Mouse (Mus musculus): Measurements from ENCODE around the gene Cltb.

Gene Cltb

DNA sequence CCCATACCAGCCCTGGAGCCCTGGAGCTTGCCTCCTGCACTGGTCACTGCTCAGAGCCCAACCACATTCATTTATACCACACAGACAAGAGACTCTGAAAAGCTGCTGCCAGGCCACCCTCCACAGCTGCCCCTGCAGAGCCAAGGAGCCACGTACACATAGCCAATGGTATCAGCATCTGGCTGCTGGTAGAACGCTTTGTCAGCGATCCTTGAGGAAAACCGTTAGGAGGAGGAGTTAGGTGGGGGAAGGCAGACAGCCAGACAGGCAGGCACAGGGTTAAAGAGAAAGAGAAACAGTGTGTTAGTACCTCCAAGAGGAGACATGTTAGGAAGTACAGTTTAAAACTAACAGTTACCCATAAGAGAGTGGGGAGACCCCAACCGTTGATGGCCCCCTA lies 14.3 kb downstream of the Cltb start:
- in situ Hi-C loops (cut with MboI; ENCODE audit: low sequenced_read_pairs), result no loop called here

DNA sequence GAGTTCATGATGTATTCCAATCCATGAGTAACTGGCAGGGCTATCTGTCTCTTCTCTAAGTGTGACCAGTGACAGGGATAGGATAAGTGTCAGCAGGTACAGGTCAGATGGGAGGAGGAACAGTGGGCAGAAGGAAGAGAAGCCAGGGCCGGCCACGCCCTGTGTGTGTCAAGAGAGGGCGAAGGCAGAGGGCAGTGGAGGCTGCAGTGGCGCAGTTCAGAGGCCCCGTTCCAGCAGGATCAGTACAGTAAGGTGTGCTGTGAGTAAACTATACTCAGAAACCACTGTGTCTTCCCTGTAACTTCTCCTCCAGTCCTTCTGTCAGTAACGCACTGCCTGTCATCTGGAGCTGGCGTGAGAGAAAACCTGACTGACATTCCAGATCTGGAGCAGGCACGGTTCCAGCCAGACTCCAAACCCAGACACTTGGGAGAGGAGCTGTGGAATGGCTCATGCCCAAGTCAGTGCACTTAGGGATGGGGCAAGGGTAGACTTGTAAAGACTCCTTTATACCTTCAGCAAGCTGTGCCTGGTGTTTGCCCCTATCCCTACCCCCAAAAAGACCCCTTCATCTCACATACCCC lies 14.9 kb downstream of the Cltb start:
- in situ Hi-C loops (cut with MboI; ENCODE audit: low sequenced_read_pairs), result no loop called here

DNA sequence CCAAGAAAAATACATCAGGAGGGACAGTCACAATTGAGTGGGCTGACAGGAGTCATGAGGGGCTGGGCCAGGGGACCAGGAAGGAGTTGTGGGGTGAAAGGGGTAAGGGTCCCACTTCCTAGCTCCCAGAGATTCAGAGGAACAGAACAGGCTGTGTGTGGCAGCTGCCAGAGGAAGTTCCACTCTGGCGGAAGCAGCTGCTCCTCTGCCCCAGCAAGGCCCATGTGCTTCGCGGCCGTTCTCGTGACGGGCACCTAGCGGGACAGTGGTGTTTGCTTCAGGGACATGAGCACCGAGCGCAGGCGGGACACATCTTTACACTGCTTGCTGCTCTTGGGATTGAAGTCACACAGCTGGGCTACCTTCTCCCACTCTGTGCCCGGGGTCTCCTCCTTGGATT lies 17.5 kb downstream of the Cltb start:
- in situ Hi-C loops (cut with MboI; ENCODE audit: low sequenced_read_pairs), result no loop called here

- in situ Hi-C loops (cut with MboI; ENCODE audit: low sequenced_read_pairs), result no loop called here
Measured at GRCm38 (mm10) chr13:54591776-54592356, 19.3 kb downstream of the Cltb start.

DNA sequence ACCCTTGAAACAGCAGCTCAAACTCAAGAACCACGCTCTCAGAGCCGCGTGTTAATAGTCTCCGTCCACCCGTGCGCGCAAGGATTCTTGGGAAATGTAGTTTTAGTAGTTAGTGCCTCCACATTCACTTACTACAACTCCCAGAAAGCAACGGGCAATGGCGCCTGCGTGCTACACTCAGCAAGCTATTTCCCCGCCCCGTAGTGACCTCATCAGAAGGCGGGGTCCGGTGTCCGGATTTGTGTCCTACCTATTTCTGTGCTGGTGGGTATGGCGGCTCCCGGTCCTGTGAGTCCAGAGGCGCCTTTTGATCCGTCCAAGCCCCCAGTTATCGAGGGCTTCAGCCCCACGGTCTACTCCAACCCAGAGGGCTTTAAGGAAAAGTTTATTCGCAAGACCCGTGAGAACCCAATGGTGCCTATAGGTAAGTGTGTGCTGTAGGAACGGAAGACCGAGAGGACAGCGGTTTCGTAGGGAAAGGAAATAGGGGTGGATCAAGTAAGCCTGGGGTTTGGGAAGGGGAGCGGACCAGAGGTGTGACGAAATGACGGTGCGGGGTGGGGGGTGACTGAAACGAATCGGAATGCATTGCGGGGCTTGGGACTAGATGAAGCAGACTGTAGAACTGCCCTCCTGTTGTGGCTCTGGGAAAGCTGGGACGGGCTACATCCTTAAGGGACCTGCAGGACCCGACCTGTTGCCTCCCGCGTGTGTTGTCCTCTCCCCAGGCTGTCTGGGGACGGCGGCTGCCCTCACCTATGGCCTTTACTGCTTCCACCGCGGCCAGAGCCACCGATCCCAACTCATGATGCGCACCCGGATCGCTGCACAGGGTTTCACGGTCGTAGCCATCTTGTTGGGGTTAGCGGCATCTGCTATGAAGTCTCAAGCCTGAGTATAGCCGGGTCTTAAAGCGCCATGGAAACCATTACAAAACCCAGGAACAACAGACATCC lies 20.9 kb downstream of the Cltb start, which contains the start of the genes Nop16 and Higd2a:
TSS of gene Nop16 (minus strand) at position 95 of the 956 bp plus-strand sequence.
TSS of gene Higd2a (plus strand) at position 212 of the 956 bp plus-strand sequence.
- in situ Hi-C loops (cut with MboI; ENCODE audit: low sequenced_read_pairs), result no loop called here

GRCm38 (mm10) chr13:54589414-54589995 lies 21.6 kb downstream of the Cltb start:
- in situ Hi-C loops (cut with MboI; ENCODE audit: low sequenced_read_pairs), result no loop called here

DNA sequence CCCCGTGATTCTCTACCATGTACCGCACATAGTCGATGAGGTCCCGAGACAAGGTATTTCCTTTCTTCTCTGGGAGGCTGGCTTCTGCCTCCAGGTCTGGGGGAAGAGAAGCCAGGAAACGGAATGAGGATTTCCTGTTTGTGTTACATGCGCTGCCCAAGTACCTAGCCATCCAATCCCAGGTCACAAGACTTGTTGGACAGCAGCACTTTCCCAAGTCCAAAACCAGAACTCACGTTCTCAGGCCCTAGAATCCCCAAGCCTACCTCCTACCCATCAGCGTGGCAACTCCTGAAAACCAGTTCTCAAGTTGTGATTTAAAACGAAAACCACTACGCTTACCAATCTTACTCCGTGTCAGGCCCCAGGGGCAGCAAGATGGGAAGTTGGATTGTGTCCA lies 25.3 kb downstream of the Cltb start:
- in situ Hi-C loops (cut with MboI; ENCODE audit: low sequenced_read_pairs), result no loop called here

- in situ Hi-C loops (cut with MboI; ENCODE audit: low sequenced_read_pairs), result no loop called here
Measured at GRCm38 (mm10) chr13:54582860-54583259, 28.3 kb downstream of the Cltb start.

DNA sequence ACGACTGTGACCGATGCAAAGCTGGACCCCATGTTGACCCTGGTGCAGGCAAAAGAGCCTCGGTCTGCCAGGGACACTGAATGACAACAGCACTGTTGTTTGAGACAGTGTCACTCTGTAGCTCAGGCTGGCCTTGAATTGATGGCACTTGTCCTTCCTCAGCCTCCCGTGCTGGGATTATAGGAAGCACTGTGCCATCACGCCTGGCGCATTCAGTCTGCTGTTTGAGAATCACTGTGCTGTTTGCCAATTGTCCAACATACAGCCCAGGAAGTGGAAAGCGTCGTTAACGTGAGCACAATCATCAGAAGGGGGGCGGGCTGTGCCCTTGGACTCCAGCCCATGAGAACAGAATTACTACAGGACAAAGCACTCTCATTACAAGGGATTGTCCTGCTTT lies 29.0 kb downstream of the Cltb start:
- in situ Hi-C loops (cut with MboI; ENCODE audit: low sequenced_read_pairs), result no loop called here

DNA sequence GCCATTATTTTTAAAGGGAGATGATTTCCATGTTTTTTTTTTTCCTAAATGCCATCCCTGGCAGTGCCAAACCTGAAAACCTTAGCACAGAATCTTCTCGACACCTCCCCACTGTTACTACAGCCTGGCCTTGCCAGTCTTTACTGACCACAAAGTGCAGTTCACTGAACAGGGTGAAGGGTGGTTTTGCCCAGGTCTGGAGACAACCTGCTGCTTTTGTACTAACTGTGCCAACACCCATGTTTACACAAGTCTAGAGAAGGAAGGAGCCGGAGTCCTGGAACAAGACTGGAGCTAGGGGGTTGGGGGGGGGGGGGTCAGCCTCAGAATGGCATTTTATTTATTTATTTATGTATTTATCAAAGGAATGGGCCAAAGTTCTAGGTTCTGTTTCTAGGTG lies 29.8 kb downstream of the Cltb start:
- in situ Hi-C loops (cut with MboI; ENCODE audit: low sequenced_read_pairs), result no loop called here

DNA sequence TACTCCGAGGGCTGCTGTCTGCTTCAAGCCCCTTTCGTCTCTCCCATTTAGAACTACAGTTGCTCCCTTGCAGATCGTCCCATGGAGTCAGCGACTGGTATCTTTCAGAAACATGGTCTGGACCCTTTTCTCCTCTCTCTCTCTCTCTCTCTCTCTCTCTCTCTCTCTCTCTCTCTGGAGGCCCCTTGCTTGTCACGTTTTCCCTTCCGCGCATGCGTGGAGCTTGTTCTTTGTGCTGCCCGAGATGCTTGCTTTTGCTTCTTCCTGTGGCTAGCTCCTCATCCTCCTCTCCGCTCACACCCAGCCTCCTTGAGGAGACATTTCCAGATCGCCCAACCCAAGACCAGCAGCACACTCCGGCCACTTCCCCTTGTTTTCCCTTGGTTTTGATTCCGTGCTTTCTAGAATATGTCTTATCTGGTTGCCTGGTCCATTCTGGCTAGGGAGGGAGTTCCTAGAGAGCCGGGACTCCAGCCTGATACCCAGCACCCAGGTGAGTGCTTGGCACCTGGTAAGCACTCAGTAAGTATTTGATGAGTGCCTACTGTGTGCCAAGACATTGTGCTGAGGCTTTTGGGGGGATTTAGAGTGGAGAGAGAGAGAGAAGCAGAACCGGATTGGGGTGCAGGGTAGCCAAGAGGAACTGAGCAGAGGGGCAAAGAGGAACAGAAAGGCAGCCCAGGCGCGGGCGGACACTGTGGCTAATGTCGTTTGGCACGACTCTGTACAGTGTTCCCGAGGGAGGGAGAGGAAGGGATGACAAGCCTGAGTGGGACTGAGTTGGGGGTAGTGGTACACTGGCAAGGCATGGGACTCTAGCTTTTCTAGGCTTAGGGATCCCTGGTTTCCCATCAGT lies 33.3 kb downstream of the Cltb start:
- in situ Hi-C loops (cut with MboI; ENCODE audit: low sequenced_read_pairs), result no loop called here

DNA sequence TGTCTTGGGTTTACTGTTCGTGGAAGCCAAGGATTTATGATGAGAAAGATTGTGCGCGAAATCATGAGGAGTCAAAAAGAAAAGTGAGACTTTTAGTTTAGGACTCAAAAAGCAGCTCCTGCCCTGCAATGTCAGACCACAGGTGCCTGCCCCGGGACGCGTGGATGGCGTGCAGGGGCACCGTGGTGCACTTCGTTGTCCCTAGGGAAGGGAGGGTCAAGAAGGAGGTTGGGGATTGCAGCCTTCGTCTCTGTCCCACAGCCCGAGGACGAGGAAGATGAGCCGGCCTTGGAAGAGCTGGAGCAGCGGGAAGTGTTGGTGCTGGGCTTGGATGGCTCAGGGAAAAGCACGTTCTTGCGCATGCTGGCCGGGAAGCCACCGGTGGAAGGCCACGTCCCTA lies 35.7 kb downstream of the Cltb start:
- in situ Hi-C loops (cut with MboI; ENCODE audit: low sequenced_read_pairs), result no loop called here

GRCm38 (mm10) chr13:54574854-54575481 lies 36.2 kb downstream of the Cltb start, which contains the start of gene Arl10:
TSS of gene Arl10 (plus strand) at chr13:54575015.
- in situ Hi-C loops (cut with MboI; ENCODE audit: low sequenced_read_pairs), result no loop called here

- in situ Hi-C loops (cut with MboI; ENCODE audit: low sequenced_read_pairs), result no loop called here
Measured at GRCm38 (mm10) chr13:54572621-54573020, 38.5 kb downstream of the Cltb start.

- in situ Hi-C loops (cut with MboI; ENCODE audit: low sequenced_read_pairs), result no loop called here
Measured at GRCm38 (mm10) chr13:54571637-54572036, 39.5 kb downstream of the Cltb start.

DNA sequence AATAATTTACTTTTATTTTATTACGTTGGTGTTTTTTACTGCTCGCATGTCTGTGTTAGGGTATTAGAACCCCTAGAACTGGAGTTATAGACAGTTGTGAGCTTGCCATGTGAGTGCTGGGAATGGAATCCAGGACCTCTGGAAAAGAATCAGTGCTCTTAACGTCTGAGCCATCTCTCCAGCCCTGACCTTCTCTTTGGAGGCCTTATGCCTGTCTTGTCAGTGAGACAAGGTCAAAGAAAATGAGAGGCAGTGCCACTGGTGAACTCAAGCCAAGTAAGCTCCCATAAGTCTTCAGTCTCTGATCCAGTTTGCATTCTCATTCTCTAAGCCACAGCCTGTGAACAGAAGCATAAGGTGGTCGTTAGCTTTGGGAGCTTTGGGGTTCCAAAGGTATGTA lies 40.4 kb downstream of the Cltb start:
- in situ Hi-C loops (cut with MboI; ENCODE audit: low sequenced_read_pairs), result no loop called here

DNA sequence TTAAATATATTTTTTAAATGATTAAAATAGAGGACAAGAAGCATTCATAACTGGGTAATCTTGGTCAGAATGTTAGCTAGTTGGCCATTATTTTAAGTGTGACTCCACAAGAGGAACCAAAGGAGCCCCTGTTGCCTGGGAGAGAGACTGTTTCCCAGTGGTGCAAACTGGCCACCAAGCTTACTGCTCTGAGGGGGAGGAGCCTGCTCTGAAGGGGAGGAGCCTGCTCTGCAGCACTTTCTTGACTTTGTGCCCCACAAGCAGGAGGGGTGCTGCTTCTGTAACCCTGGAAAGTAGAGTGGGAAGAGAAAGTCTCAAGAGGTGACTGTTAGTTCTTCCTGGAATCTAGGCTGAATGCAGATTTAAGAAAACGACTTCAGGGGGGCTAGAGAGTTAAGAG lies 41.9 kb downstream of the Cltb start:
- in situ Hi-C loops (cut with MboI; ENCODE audit: low sequenced_read_pairs), result no loop called here

DNA sequence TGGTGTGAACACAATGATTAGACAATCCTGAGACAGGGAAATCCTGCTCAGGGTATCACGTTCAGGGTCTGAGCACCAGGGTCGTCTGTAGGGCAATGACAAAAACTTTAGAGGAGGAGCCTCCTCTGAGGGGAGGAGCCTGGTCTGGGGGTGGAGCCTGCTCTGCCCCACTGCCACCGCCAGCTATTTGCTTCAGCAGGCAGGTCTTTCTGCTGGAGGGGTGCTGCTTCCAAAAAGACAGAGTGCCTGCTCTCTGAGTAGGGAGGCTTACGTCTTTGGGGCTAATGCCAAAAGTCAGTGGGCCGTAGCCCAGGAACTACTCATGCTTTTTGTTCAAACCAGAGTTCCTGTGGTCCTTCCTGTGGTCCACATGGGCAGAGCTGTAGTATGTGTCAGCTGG lies 42.8 kb downstream of the Cltb start:
- in situ Hi-C loops (cut with MboI; ENCODE audit: low sequenced_read_pairs), result no loop called here

GRCm38 (mm10) chr13:54565594-54566345 lies 45.4 kb downstream of the Cltb start:
- in situ Hi-C loops (cut with MboI; ENCODE audit: low sequenced_read_pairs), result no loop called here

All from CH12F3 (cell line).